Mouse (Mus musculus) heart, postnatal 0 days (tissue): ENCODE measurements at regions not wholly inside any gene's neighbourhood (a gene's known extent, or its start where the extent isn't known, plus 50 kb on each side); places are given as distances from the start of the nearest gene placed in this dataset.

Source experiments
- CTCF ChIP-seq: IDR thresholded peaks from 2 replicates; pipeline ENCODE4 v1.5.1; 2016; ENCODE audit warnings: antibody characterized with exemption, control low read depth, low read depth
- EP300 ChIP-seq: IDR thresholded peaks from 2 replicates; pipeline ENCODE4 v1.6.1; 2016; ENCODE audit warnings: antibody characterized with exemption, low read depth

- no peak for TF ChIP-seq CTCF
- TF ChIP-seq EP300 = no peak
These were observed 65.3 kb upstream of the Hmga2 start for GRCm38 (mm10) chr10:120541618-120542017.
